Mouse (Mus musculus): Measurements from ENCODE around the gene Psma3. TPM values are rescaled to one million over a fixed set of nuclear protein-coding genes. Genes with fewer than 3 reads are reported as not detected.

Gene Psma3
- polyA plus RNA-seq, 1 experiment: 30.0 TPM

GRCm38 (mm10) chr12:71036729-71037404 is 62.4 kb downstream of the Psma3 start:
- WGBS: 87% methylated on average over 12 of the region's 12 CpGs
- Histone ChIP-seq H3K4me1 (ENCODE audit: control insufficient read depth, insufficient read depth, low read length) (peaks cover 10% of the 10 kb centered on the region), H3K4me3 (replicated peaks; ENCODE audit: extremely low read depth, low read depth, low read length) (no peak overlapping the region)
- TF ChIP-seq POLR2A (IDR thresholded peaks at IDR 0.05; ENCODE audit: borderline replicate concordance, extremely low read depth, low read depth, low read length): no peak
- DNase-seq: no peak

DNA sequence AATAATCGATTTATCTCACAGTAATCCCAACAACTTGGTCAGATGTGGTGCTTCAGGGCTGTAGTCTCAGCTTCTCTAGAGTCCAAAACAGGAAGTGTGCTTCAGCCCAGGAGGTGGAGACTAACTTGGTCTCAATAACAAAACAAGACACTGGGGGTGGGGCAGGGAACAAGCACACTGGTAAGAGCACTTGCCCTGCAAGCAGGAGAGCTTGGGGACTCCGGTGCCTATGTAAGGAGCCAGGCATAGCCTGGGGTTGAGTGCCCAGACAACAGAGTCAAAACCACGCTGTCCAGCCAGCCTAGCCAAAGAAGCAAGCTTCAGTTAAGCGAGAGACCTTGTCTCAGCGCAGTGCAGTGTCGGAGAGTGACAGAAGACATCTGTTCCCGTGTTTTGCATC is 66.0 kb downstream of the Psma3 start:
- Histone ChIP-seq H3K4me1 (ENCODE audit: control insufficient read depth, insufficient read depth, low read length) (peaks cover 10% of the 10 kb centered on the region), H3K4me3 (replicated peaks; ENCODE audit: extremely low read depth, low read depth, low read length) (no peak overlapping the region)
- 62% methylated on average over 7 of the region's 7 CpGs for WGBS
- TF ChIP-seq POLR2A (IDR thresholded peaks at IDR 0.05; ENCODE audit: borderline replicate concordance, extremely low read depth, low read depth, low read length) (peak; percentile 48; the same call in 1 of the 2 replicates), CTCF (IDR thresholded peaks at IDR 0.05; ENCODE audit: insufficient read depth, low read length) (no peak)
- DNase-seq: peak; percentile 37

DNA sequence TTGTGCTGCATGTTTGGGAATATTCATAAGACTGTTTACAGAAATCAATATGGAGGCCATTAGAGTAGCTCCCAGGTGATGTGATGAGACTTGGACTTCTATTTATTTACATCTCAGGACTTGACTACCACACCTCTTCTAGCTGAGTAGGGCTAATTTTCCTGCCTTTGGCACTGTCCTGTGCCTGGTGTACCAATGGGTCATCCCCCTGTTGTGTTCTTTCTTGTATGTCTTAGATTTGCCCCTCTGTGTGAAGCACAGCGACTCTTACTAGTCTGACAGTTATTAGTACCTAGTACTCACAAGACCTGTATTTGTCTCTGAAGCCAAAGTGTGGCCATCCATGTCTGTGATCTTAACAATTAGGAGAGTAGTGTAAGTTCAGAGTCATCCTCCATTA is 68.0 kb downstream of the Psma3 start:
- TF ChIP-seq POLR2A (IDR thresholded peaks at IDR 0.05; ENCODE audit: borderline replicate concordance, extremely low read depth, low read depth, low read length) (no peak), CTCF (IDR thresholded peaks at IDR 0.05; ENCODE audit: insufficient read depth, low read length) (no peak)
- 96% methylated on average over 1 of the region's 1 CpGs for WGBS
- Histone ChIP-seq H3K4me3 (replicated peaks; ENCODE audit: extremely low read depth, low read depth, low read length) (no peak overlapping the region), H3K4me1 (ENCODE audit: control insufficient read depth, insufficient read depth, low read length) (peaks cover 10% of the 10 kb centered on the region)
- no peak for DNase-seq

GRCm38 (mm10) chr12:71043571-71043970 is 69.2 kb downstream of the Psma3 start:
- Histone ChIP-seq H3K4me3 (replicated peaks; ENCODE audit: extremely low read depth, low read depth, low read length) (no peak overlapping the region), H3K4me1 (ENCODE audit: control insufficient read depth, insufficient read depth, low read length) (peaks cover 17% of the 10 kb centered on the region)
- WGBS: 85% methylated on average over 3 of the region's 3 CpGs
- TF ChIP-seq POLR2A (IDR thresholded peaks at IDR 0.05; ENCODE audit: borderline replicate concordance, extremely low read depth, low read depth, low read length) (no peak), CTCF (IDR thresholded peaks at IDR 0.05; ENCODE audit: insufficient read depth, low read length) (no peak)
- no peak for DNase-seq

DNA sequence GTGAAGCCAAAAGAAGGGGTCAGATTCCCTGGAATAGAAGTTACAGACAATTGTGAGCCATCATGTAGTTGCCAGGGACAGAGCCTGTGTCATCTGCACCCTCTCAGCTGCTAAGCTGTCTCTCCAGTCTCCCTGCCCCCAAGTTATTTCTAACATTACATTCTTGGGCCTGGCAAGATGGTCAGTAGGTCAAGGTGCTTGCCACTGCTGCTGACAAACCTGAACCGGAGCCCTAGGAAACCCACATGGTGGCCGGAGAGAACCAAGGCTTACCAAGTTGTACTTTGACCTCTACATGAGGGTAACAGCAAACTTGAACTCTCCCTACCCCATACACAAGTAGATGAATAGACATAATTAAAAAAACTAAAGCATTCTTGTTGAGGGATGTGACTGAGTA is 70.1 kb downstream of the Psma3 start:
- Histone ChIP-seq H3K4me1 (ENCODE audit: control insufficient read depth, insufficient read depth, low read length) (peaks cover 19% of the 10 kb centered on the region), H3K4me3 (replicated peaks; ENCODE audit: extremely low read depth, low read depth, low read length) (no peak overlapping the region)
- 87% methylated on average over 2 of the region's 2 CpGs for WGBS
- DNase-seq: no peak
- TF ChIP-seq POLR2A (IDR thresholded peaks at IDR 0.05; ENCODE audit: borderline replicate concordance, extremely low read depth, low read depth, low read length): no peak
- no peak for TF ChIP-seq CTCF (IDR thresholded peaks at IDR 0.05; ENCODE audit: insufficient read depth, low read length)

Other genes with a start within 250 kb of the Psma3 start
- 29.1 and 32.6 TPM in 2 replicates for gene Frmd6, start 149.1 kb upstream of the Psma3 start, polyA plus RNA-seq (2012; rRNA removed)
- 11.7 and 26.5 TPM in 2 replicates for gene Actr10, start 36.8 kb upstream of the Psma3 start, polyA plus RNA-seq (2012; rRNA removed)
- 4.1 and 5.4 TPM in 2 replicates for gene Arid4a, start 41.4 kb downstream of the Psma3 start, polyA plus RNA-seq (2012; rRNA removed)
- not detected in 2 replicates for gene Tomm20l, start 136.8 kb downstream of the Psma3 start, polyA plus RNA-seq (2012; rRNA removed)
- gene Timm9, start 162.1 kb downstream of the Psma3 start, polyA plus RNA-seq (2012; rRNA removed): 6.2 and 7.9 TPM in 2 replicates
- gene 2700049A03Rik, start 162.2 kb downstream of the Psma3 start, polyA plus RNA-seq (2012; rRNA removed): 1.9 and 2.3 TPM in 2 replicates